Mouse (Mus musculus) hindbrain, embryonic 16.5 days (tissue): ENCODE measurements around the gene Zfp598. TPM values are rescaled to one million over a fixed set of nuclear protein-coding genes. Genes with fewer than 3 reads are reported as not detected.

Experiments used
- ATAC-seq: fragments of 200-750 bp; cut with Nextera tagmentation; 2 replicates; pipeline ENCODE4 v1.8.0; 2017; ENCODE audit warnings: moderate TSS enrichment, moderate library complexity
- H3K27ac ChIP-seq: fragments of 300-500 bp; sonication (generic); 2 replicates; pipeline ENCODE4 v1.5.1; 2014; ENCODE audit warnings: low read depth, mild to moderate bottlenecking, control low read depth, low read length, moderate library complexity
- H3K27me3 ChIP-seq: fragments of 300-500 bp; sonication (generic); replicated peaks from 2 replicates; pipeline ENCODE4 v1.6.1; 2014; ENCODE audit warnings: low read length; ENCODE audit not compliant: control insufficient read depth, insufficient read depth
- H3K36me3 ChIP-seq: fragments of 300-500 bp; sonication (generic); 2 replicates; pipeline ENCODE4 v1.6.1; 2014; ENCODE audit warnings: mild to moderate bottlenecking, low read length, moderate library complexity, mixed read lengths; ENCODE audit not compliant: control insufficient read depth, insufficient read depth
- H3K4me1 ChIP-seq: fragments of 300-500 bp; sonication (generic); 2 replicates; pipeline ENCODE4 v1.6.1; 2014; ENCODE audit warnings: low read depth, low read length; ENCODE audit not compliant: control insufficient read depth, insufficient read depth
- H3K4me2 ChIP-seq: fragments of 300-500 bp; sonication (generic); 2 replicates; pipeline ENCODE4 v1.6.1; 2014; ENCODE audit warnings: mild to moderate bottlenecking, low read length, control low read depth, moderate library complexity
- H3K4me3 ChIP-seq: fragments of 300-500 bp; sonication (generic); 2 replicates; pipeline ENCODE4 v1.5.1; 2014; ENCODE audit warnings: mild to moderate bottlenecking, low read length, control low read depth, moderate library complexity
- H3K9ac ChIP-seq: fragments of 300-500 bp; sonication (generic); 2 replicates; pipeline ENCODE4 v1.6.1; 2014; ENCODE audit warnings: low read depth, mild to moderate bottlenecking, control low read depth, low read length, moderate library complexity
- H3K9me3 ChIP-seq: fragments of 300-500 bp; sonication (generic); 2 replicates; pipeline ENCODE4 v1.6.1; 2014; ENCODE audit warnings: mild to moderate bottlenecking, low read length, moderate library complexity; ENCODE audit not compliant: control insufficient read depth
- WGBS: fragments of 180-500 bp; shearing (Covaris S2); extraction: QIAGEN DNeasy Blood & Tissue Kit; methylation state at CpG from one replicate; pipeline ENCODE4 v1.1.7; 2014; 5-methylcytosine and 5-hydroxymethylcytosine counted together
- polyA plus RNA-seq: library from polyadenylated mRNA; unstranded; fragments of >200 nt; fragmentation: Nextera tagmentation; extraction: Ambion mirVana; gene quantifications from 2 replicates; pipeline ENCODE4 v1.2.1, GENCODE M21; 2015

The Zfp598 gene
- polyA plus RNA-seq, 1 experiment from 2014 or later = 10.8 TPM

DNA sequence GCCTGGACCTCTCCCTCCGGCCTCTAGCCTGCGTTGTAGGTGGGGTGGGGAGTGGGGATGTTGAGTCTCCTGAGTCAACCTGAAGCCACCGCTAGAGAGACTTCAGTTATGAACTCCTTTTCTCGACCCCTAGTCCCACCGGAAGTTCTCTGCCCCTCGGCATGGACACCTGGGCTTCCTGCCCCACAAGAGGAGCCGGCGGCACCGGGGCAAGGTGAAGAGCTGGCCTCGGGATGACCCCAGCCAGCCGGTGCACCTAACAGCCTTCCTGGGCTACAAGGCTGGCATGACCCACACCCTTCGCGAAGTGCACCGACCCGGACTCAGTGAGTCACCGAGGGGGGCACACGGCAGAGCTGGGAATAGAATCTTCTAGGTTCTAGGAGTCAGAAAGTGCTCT, 58.7 kb downstream of the Zfp598 start:
- no peak overlapping the region for H3K9ac ChIP-seq
- ATAC-seq = no peak
- H3K27ac ChIP-seq = no peak overlapping the region
- no peaks in the 10 kb centered on the region for H3K9me3 ChIP-seq
- no peak overlapping the region for H3K4me2 ChIP-seq
- no peak overlapping the region for H3K4me3 ChIP-seq
- H3K27me3 ChIP-seq = no peaks in the 10 kb centered on the region
- H3K4me1 ChIP-seq = peaks cover 5% of the 10 kb centered on the region
- WGBS = 77% methylated on average over 17 of the region's 17 CpGs
- no peaks in the 10 kb centered on the region for H3K36me3 ChIP-seq

DNA sequence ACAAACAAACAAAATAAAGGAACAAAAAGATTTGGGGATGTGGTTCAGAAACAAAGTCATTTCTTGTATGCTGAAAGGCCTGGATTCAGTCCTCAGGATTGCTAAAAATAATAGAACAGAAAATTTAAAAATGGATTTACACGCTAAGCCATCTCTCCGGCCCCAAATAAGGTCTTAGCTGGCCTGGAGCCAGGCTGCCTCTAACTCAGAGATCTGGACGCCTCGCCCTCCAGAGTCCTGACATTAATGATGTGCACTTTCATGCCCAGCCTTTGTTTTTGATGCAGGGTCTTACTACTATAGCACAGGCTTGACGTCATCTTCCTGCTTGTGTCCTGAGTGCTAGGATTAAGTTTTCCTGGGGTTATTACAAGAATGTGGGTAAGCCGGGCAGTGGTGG, 59.6 kb downstream of the Zfp598 start:
- no peak overlapping the region for H3K9ac ChIP-seq
- no peak overlapping the region for H3K4me2 ChIP-seq
- H3K36me3 ChIP-seq = no peaks in the 10 kb centered on the region
- ATAC-seq = no peak
- 74% methylated on average over 6 of the region's 6 CpGs for WGBS
- H3K4me3 ChIP-seq = no peak overlapping the region
- no peaks in the 10 kb centered on the region for H3K4me1 ChIP-seq
- H3K27me3 ChIP-seq = peaks cover 2% of the 10 kb centered on the region; the same call in 1 of the 2 replicates
- H3K9me3 ChIP-seq = no peaks in the 10 kb centered on the region
- no peak overlapping the region for H3K27ac ChIP-seq

- no peak overlapping the region for H3K9ac ChIP-seq
- WGBS = 79% methylated on average over 14 of the region's 14 CpGs
- no peaks in the 10 kb centered on the region for H3K36me3 ChIP-seq
- peaks cover 2% of the 10 kb centered on the region; the same call in 1 of the 2 replicates for H3K27me3 ChIP-seq
- ATAC-seq = no peak
- 0 out of 2 replicates have a peak, but pooled peaks cover 2% of the 10 kb centered on the region for H3K4me1 ChIP-seq
- H3K27ac ChIP-seq = no peak overlapping the region
- H3K4me2 ChIP-seq = no peak overlapping the region
- H3K4me3 ChIP-seq = no peak overlapping the region
- no peaks in the 10 kb centered on the region for H3K9me3 ChIP-seq
These were observed 61.3 kb downstream of the Zfp598 start for GRCm38 (mm10) chr17:24730787-24731186.

Other genes with a start within 250 kb of the Zfp598 start
- 48.0 and 59.0 TPM in 2 replicates for gene Eci1, start 243.0 kb upstream of the Zfp598 start, polyA plus RNA-seq
- gene Dnase1l2, start 226.6 kb upstream of the Zfp598 start, polyA plus RNA-seq = 6.1 and 9.4 TPM in 2 replicates
- gene E4f1, start 199.4 kb upstream of the Zfp598 start, polyA plus RNA-seq = 42.3 and 43.5 TPM in 2 replicates
- gene Pgp, start 199.3 kb upstream of the Zfp598 start, polyA plus RNA-seq = 83.9 and 85.4 TPM in 2 replicates
- 0.65 and 1.2 TPM in 2 replicates for gene Bricd5, start 195.8 kb upstream of the Zfp598 start, polyA plus RNA-seq
- gene Mlst8, start 190.6 kb upstream of the Zfp598 start, polyA plus RNA-seq = 36.2 and 39.3 TPM in 2 replicates
- gene Caskin1, start 181.1 kb upstream of the Zfp598 start, polyA plus RNA-seq = 43.6 and 44.6 TPM in 2 replicates
- gene Traf7, start 141.7 kb upstream of the Zfp598 start, polyA plus RNA-seq = 85.9 and 94.2 TPM in 2 replicates
- 10.9 and 13.0 TPM in 2 replicates for gene Rab26, start 135.5 kb upstream of the Zfp598 start, polyA plus RNA-seq
- 26.8 and 29.9 TPM in 2 replicates for gene Pkd1, start 119.9 kb upstream of the Zfp598 start, polyA plus RNA-seq
- gene Tsc2, start 37.1 kb upstream of the Zfp598 start, polyA plus RNA-seq = 65.8 and 80.9 TPM in 2 replicates
- 9.6 and 9.9 TPM in 2 replicates for gene Nthl1, start 37.0 kb upstream of the Zfp598 start, polyA plus RNA-seq
- 60.8 TPM in 2 replicates for gene Slc9a3r2, start 19.4 kb upstream of the Zfp598 start, polyA plus RNA-seq
- 0.54 and 0.75 TPM in 2 replicates for gene Npw, start 11.2 kb upstream of the Zfp598 start, polyA plus RNA-seq
- 272 and 319 TPM in 2 replicates for gene Syngr3, start 20.3 kb downstream of the Zfp598 start, polyA plus RNA-seq
- gene Gfer, start 26.5 kb downstream of the Zfp598 start, polyA plus RNA-seq = 35.4 and 37.3 TPM in 2 replicates
- 1.7 and 2.3 TPM in 2 replicates for gene Noxo1, start 26.5 kb downstream of the Zfp598 start, polyA plus RNA-seq
- 62.4 and 69.9 TPM in 2 replicates for gene Tbl3, start 38.0 kb downstream of the Zfp598 start, polyA plus RNA-seq
- gene Rnf151, start 48.4 kb downstream of the Zfp598 start, polyA plus RNA-seq = not detected in 2 replicates
- 732 and 739 TPM in 2 replicates for gene Rps2, start 48.4 kb downstream of the Zfp598 start, polyA plus RNA-seq
- 271 and 307 TPM in 2 replicates for gene Ndufb10, start 54.8 kb downstream of the Zfp598 start, polyA plus RNA-seq
- gene Rpl3l, start 58.1 kb downstream of the Zfp598 start, polyA plus RNA-seq = 0.25 TPM in 1 of 2 replicates, not detected in the other
- gene Msrb1, start 67.0 kb downstream of the Zfp598 start, polyA plus RNA-seq = 17.5 and 18.9 TPM in 2 replicates
- gene Hs3st6, start 83.3 kb downstream of the Zfp598 start, polyA plus RNA-seq = 0.23 and 0.32 TPM in 2 replicates
- gene Meiob, start 134.6 kb downstream of the Zfp598 start, polyA plus RNA-seq = not detected in 2 replicates
- gene Hagh, start 170.5 kb downstream of the Zfp598 start, polyA plus RNA-seq = 71.4 and 86.9 TPM in 2 replicates
- 23.1 and 28.8 TPM in 2 replicates for gene Fahd1, start 180.7 kb downstream of the Zfp598 start, polyA plus RNA-seq
- gene Igfals, start 196.3 kb downstream of the Zfp598 start, polyA plus RNA-seq = 0.15 TPM in 1 of 2 replicates, not detected in the other
- 64.1 and 65.7 TPM in 2 replicates for gene Nubp2, start 216.7 kb downstream of the Zfp598 start, polyA plus RNA-seq
- gene Spsb3, start 217.0 kb downstream of the Zfp598 start, polyA plus RNA-seq = 88.2 and 90.4 TPM in 2 replicates
- 30.1 and 30.2 TPM in 2 replicates for gene Eme2, start 225.4 kb downstream of the Zfp598 start, polyA plus RNA-seq
- 85.3 and 89.0 TPM in 2 replicates for gene Mrps34, start 225.4 kb downstream of the Zfp598 start, polyA plus RNA-seq
- gene Nme3, start 226.8 kb downstream of the Zfp598 start, polyA plus RNA-seq = 88.2 and 99.9 TPM in 2 replicates